Mouse (Mus musculus) heart, adult 2 months (tissue): ENCODE results near the gene Pum2.

ENCODE experiments used
- CTCF ChIP-seq: fragments of 200-600 bp; IDR thresholded peaks from 2 replicates; pipeline ENCODE4 v1.8.1; 2022; ENCODE audit warnings: antibody characterized with exemption, mild to moderate bottlenecking, moderate library complexity
- POLR2A ChIP-seq: fragments of 200-500 bp; IDR thresholded peaks from 2 replicates; pipeline ENCODE4 v1.6.1; 2011; ENCODE audit warnings: mild to moderate bottlenecking, low read depth, low read length, control low read depth; ENCODE audit not compliant: insufficient read depth

- no peak for TF ChIP-seq POLR2A
- no peak for TF ChIP-seq CTCF
These were observed 11.1 kb downstream of the Pum2 start for GRCm38 (mm10) chr12:8685036-8685435.
